Mouse (Mus musculus) heart, embryonic 14.5 days (tissue): ENCODE measurements around the gene Snd1. TPM values are rescaled to one million over a fixed set of nuclear protein-coding genes. Genes with fewer than 3 reads are reported as not detected.

Source experiments
- ATAC-seq: fragments of 200-750 bp; cut with Nextera tagmentation; 2 replicates; pipeline ENCODE4 v1.8.0; 2017; ENCODE audit warnings: low read depth, moderate TSS enrichment; ENCODE audit not compliant: insufficient number of reproducible peaks, insufficient read depth, low FRiP score
- H3K27ac ChIP-seq, 2 experiments: fragments of 200-500 bp in 1 of 2; fragments of 300-500 bp in 1 of 2; sonication (generic) in 1 of 2; replicated peaks in 1 of 2; 2 replicates each; pipeline ENCODE4 v1.5.1; 2012 to 2014; ENCODE audit warnings: low read depth in 2 of 2, low read length in 2 of 2, control low read depth in 1 of 2, mild to moderate bottlenecking in 1 of 2, mixed read lengths in 1 of 2; ENCODE audit not compliant: control insufficient read depth in 1 of 2, insufficient read depth in 1 of 2
- H3K27me3 ChIP-seq: fragments of 300-500 bp; sonication (generic); 2 replicates; pipeline ENCODE4 v1.6.1; 2014; ENCODE audit warnings: mild to moderate bottlenecking, low read length, control low read depth; ENCODE audit not compliant: control insufficient read depth, insufficient read depth
- H3K36me3 ChIP-seq: fragments of 300-500 bp; sonication (generic); 2 replicates; pipeline ENCODE4 v1.6.1; 2014; ENCODE audit warnings: mild to moderate bottlenecking, control low read depth, low read length, mixed read lengths; ENCODE audit not compliant: control insufficient read depth, insufficient read depth
- H3K4me1 ChIP-seq, 2 experiments: fragments of 200-500 bp in 1 of 2; fragments of 300-500 bp in 1 of 2; sonication (generic) in 1 of 2; 2 replicates each; pipeline ENCODE4 v1.6.1; 2012 to 2014; ENCODE audit warnings: low read length in 2 of 2, control low read depth in 1 of 2, mixed read lengths in 1 of 2; ENCODE audit not compliant: control insufficient read depth in 2 of 2, insufficient read depth in 2 of 2
- H3K4me2 ChIP-seq: fragments of 300-500 bp; sonication (generic); 2 replicates; pipeline ENCODE4 v1.6.1; 2014; ENCODE audit warnings: mild to moderate bottlenecking, low read length
- H3K4me3 ChIP-seq, 2 experiments: fragments of 200-500 bp in 1 of 2; fragments of 300-500 bp in 1 of 2; sonication (generic) in 1 of 2; 2 replicates each; pipeline ENCODE4 v1.5.1; 2012 to 2014; ENCODE audit warnings: low read length in 2 of 2, mild to moderate bottlenecking in 2 of 2, control low read depth in 1 of 2, low read depth in 1 of 2, moderate library complexity in 1 of 2; ENCODE audit not compliant: control insufficient read depth in 1 of 2, insufficient read depth in 1 of 2
- H3K9ac ChIP-seq: fragments of 300-500 bp; sonication (generic); 2 replicates; pipeline ENCODE4 v1.6.1; 2014; ENCODE audit warnings: mild to moderate bottlenecking, low read length
- H3K9me3 ChIP-seq: fragments of 300-500 bp; sonication (generic); 2 replicates; pipeline ENCODE4 v1.6.1; 2016; ENCODE audit warnings: low read length, control low read depth; ENCODE audit not compliant: control insufficient read depth
- WGBS: fragments of 180-500 bp; shearing (Covaris S2); extraction: QIAGEN DNeasy Blood & Tissue Kit; methylation state at CpG from one replicate; pipeline ENCODE4 v1.1.7; 2014; 5-methylcytosine and 5-hydroxymethylcytosine counted together
- polyA plus RNA-seq: library from polyadenylated mRNA; unstranded; fragments of >200 nt; fragmentation: Nextera tagmentation; extraction: Ambion mirVana; gene quantifications from 2 replicates; pipeline ENCODE4 v1.2.1, GENCODE M21; 2014

Snd1 gene
- polyA plus RNA-seq, 1 experiment from 2014 or later: 80.0 TPM

- peaks cover 9% of the 10 kb centered on the region; the same call in 1 of the 2 replicates for H3K36me3 ChIP-seq
- H3K4me2 ChIP-seq: no peak overlapping the region
- no peak for ATAC-seq
- H3K9ac ChIP-seq: no peak overlapping the region
- H3K4me3 ChIP-seq: no peak overlapping the region
- H3K27me3 ChIP-seq: no peaks in the 10 kb centered on the region
- H3K4me1 ChIP-seq: no peaks in the 10 kb centered on the region
- 95% methylated on average over 1 of the region's 1 CpGs for WGBS
- H3K27ac ChIP-seq: no peak overlapping the region
- H3K9me3 ChIP-seq: no peaks in the 10 kb centered on the region
Measured at GRCm38 (mm10) chr6:28667586-28667985, 192.6 kb downstream of the Snd1 start.

- Histone ChIP-seq H3K4me1 (no peaks in the 10 kb centered on the region), H3K4me3 (no peak overlapping the region), H3K9me3 (no peaks in the 10 kb centered on the region), H3K27me3 (no peaks in the 10 kb centered on the region), H3K27ac (no peak overlapping the region), H3K9ac (no peak overlapping the region), H3K36me3 (peaks cover 9% of the 10 kb centered on the region; the same call in 1 of the 2 replicates), H3K4me2 (no peak overlapping the region)
- 80% methylated on average over 5 of the region's 5 CpGs for WGBS
- ATAC-seq: no peak
Measured at GRCm38 (mm10) chr6:28669251-28669650, 194.3 kb downstream of the Snd1 start.

DNA sequence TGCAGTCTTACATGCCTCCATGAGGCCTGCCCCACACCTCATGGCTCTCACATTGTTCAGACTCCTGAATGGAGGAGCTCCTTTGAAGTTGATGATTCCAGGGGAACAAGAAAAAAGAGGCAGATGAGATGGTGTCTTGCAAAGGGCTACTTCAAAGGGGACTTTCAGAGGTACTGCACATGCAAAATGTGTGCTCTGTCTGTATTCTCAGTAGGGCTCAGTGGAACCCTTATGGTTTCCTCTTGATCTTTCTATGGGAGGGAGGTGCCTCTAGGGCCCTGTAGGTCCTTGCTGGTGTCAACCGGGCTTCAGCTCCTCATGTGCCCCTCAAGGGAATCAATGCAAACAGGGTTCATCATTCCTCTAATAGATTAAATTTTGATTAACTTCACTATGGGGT is 197.4 kb downstream of the Snd1 start:
- Histone ChIP-seq H3K4me2 (no peak overlapping the region), H3K9ac (no peak overlapping the region), H3K4me3 (no peak overlapping the region), H3K9me3 (no peaks in the 10 kb centered on the region), H3K27ac (no peak overlapping the region), H3K36me3 (peaks cover 9% of the 10 kb centered on the region; the same call in 1 of the 2 replicates), H3K27me3 (no peaks in the 10 kb centered on the region), H3K4me1 (no peaks in the 10 kb centered on the region)
- 89% methylated on average over 1 of the region's 1 CpGs for WGBS
- ATAC-seq: no peak

DNA sequence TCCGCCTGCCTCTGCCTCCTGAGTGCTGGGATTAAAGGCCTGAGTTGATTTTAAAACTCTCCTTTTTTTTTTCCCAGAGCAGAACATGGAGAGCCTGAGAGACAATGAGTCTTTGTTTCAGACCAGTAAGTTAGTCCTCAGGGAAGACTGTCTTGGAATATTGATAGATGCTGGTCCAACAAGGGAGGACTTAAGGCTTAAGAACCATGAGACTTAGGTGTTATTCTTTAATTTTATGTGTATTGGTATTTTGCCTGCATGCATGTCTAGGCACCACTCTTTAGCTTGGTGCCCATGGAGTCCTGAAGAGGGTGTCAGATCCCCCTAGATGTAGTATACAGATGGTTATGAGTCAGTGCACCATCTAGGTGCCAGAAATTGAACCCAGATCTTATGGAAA is 199.7 kb downstream of the Snd1 start:
- no peak overlapping the region for H3K9ac ChIP-seq
- no peaks in the 10 kb centered on the region for H3K27me3 ChIP-seq
- no peak overlapping the region for H3K4me2 ChIP-seq
- no peak for ATAC-seq
- no peaks in the 10 kb centered on the region for H3K36me3 ChIP-seq
- H3K4me3 ChIP-seq: no peak overlapping the region
- H3K9me3 ChIP-seq: no peaks in the 10 kb centered on the region
- no peak overlapping the region for H3K27ac ChIP-seq
- H3K4me1 ChIP-seq: peaks cover 2 to 7% of the 10 kb centered on the region in 2 experiments; a peak in 2 of 4 replicates
- WGBS: 90% methylated on average over 1 of the region's 1 CpGs

- Histone ChIP-seq H3K36me3 (no peaks in the 10 kb centered on the region), H3K27me3 (no peaks in the 10 kb centered on the region), H3K4me2 (no peak overlapping the region), H3K9ac (no peak overlapping the region), H3K27ac (no peak overlapping the region), H3K9me3 (no peaks in the 10 kb centered on the region), H3K4me1 (peaks cover 4 to 25% of the 10 kb centered on the region in 2 experiments; a peak in 3 of 4 replicates), H3K4me3 (no peak overlapping the region)
- WGBS: 38% methylated on average over 1 of the region's 1 CpGs
- ATAC-seq: no peak
Measured at GRCm38 (mm10) chr6:28678896-28679295, 204.0 kb downstream of the Snd1 start.

- H3K4me1 ChIP-seq: peaks cover 4 to 25% of the 10 kb centered on the region in 2 experiments; a peak in 3 of 4 replicates
- H3K27ac ChIP-seq: no peak overlapping the region
- H3K4me2 ChIP-seq: no peak overlapping the region
- H3K4me3 ChIP-seq: no peak overlapping the region
- no peaks in the 10 kb centered on the region for H3K9me3 ChIP-seq
- H3K36me3 ChIP-seq: no peaks in the 10 kb centered on the region
- ATAC-seq: no peak
- 66% methylated on average over 4 of the region's 4 CpGs for WGBS
- no peak overlapping the region for H3K9ac ChIP-seq
- no peaks in the 10 kb centered on the region for H3K27me3 ChIP-seq
Measured at GRCm38 (mm10) chr6:28680537-28680936, 205.6 kb downstream of the Snd1 start.

DNA sequence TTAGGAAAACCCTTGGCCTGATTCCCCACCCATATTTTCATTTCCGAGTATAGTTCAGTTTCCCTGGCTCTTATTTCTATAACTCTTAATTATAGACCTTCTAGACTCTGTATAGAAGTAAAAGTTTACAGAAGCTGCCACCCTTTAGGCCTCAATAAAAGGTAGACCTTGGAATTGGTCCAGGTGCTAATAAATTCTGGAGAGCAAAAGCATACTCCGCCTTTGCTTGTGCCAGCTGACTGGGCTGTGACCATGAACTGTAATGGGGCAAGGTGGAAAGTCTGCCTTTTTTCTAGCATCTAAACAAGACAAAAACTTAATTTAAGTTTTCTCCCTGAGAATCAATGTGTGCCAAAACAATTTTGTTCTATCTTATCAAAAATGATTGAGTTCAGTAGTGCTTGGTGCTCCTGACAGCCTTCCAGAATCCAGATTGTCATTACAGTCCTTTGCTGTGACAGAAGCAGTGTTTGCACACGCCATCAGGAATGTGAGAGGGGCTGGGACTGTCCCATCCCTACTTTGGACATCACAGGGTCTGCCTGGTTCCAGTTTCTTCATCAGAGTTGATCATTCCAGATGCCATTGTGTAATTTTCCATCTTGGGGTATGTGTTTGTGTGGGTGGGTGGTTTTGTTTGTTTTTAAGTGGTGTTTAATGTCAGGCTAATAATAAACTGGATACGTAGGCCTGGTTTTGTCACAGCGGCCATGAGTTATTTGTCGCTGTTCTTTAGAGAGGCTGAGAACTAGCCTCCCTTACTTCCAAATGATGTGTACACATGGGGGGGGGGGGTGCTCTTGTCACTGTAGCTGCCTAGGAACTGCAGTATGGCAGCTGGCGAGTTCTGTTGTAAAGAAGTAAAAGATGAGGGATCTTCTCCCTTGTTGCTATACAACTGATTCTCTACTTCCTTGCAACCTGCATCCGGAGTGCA is 206.8 kb downstream of the Snd1 start:
- Histone ChIP-seq H3K9me3 (no peaks in the 10 kb centered on the region), H3K36me3 (no peaks in the 10 kb centered on the region), H3K27ac (no peak overlapping the region), H3K4me2 (no peak overlapping the region), H3K27me3 (no peaks in the 10 kb centered on the region), H3K4me3 (no peak overlapping the region), H3K9ac (no peak overlapping the region), H3K4me1 (peaks cover 6 to 34% of the 10 kb centered on the region in 2 experiments; a peak in 3 of 4 replicates)
- no peak for ATAC-seq
- 73% methylated on average over 8 of the region's 8 CpGs for WGBS
